Mouse (Mus musculus) embryonic fibroblast, embryonic 13.5 days (primary cell): ENCODE measurements around the gene Igfbpl1.

Experiments
- CTCF ChIP-seq: IDR thresholded peaks from 2 replicates; pipeline ENCODE4 v1.5.1; 2011; ENCODE audit warnings: mild to moderate bottlenecking, control low read depth, low read length, moderate library complexity, borderline replicate concordance; ENCODE audit not compliant: insufficient read depth
- POLR2A ChIP-seq: IDR thresholded peaks from 2 replicates; pipeline ENCODE4 v1.6.1; 2011; ENCODE audit warnings: low read depth, mild to moderate bottlenecking, control low read depth, low read length, moderate library complexity

DNA sequence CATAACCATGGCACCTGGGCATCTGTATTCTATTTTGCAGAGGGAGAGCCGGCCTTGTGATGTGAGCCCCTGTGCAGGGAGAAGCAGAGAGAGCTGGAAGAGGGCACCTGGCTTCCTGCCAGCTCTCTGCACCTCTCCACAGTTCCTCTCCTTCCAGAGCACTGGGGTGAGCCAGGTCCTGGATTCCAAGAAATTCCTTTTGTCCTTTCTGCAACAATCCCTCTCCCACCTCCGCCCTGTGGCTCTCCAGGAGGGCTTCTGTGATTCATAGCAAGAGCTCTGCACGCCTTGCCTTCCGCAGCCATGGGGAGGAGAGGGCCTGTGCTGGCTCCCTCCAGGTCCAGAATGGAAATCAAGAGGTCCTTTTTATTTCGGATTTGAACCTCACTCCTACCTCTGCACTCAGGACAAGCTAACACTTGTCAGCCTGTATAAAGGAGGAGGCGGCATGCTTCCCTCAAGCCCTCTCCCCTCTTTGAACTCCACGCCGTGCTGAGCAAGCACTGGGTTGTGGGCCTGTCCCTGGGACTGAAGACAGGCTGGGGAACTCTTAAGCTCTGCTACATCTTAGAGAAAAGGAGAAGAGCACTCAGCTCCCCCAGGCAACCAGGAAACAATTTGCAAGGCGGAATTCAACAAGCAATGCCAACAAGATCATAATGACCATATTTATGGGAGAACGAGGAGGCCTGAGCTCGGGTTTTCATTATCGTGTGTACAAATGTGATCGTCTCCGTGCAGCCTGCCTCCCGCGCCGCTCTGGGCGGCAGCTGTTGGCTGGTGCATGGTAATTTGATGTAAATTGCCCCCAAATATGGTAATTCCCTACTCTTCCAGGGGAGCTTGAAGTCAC is 63.2 kb downstream of the Igfbpl1 start:
- TF ChIP-seq CTCF = no peak
- TF ChIP-seq POLR2A = no peak
